Mouse (Mus musculus) limb, embryonic 14.5 days (tissue): ENCODE data around the gene Gna12. TPM values are rescaled to one million over a fixed set of nuclear protein-coding genes. Genes with fewer than 3 reads are reported as not detected.

Experiments
- ATAC-seq: fragments of 200-750 bp; cut with Nextera tagmentation; 2 replicates; pipeline ENCODE4 v1.8.0; 2017; ENCODE audit warnings: low read depth, moderate number of reproducible peaks, moderate TSS enrichment; ENCODE audit not compliant: low FRiP score
- DNase-seq: peaks from one replicate; pipeline ENCODE4 v3.0.0-alpha.2; 2015; ENCODE audit warnings: low spot score
- H3K27ac ChIP-seq: fragments of 300-500 bp; sonication (generic); replicated peaks from 2 replicates; pipeline ENCODE4 v1.5.1; 2014; ENCODE audit warnings: low read depth, mild to moderate bottlenecking, low read length, moderate library complexity, mixed read lengths
- H3K27me3 ChIP-seq: fragments of 300-500 bp; sonication (generic); 2 replicates; pipeline ENCODE4 v1.6.1; 2014; ENCODE audit warnings: low read length, mixed read lengths; ENCODE audit not compliant: control insufficient read depth, insufficient read depth
- H3K36me3 ChIP-seq: fragments of 300-500 bp; sonication (generic); 2 replicates; pipeline ENCODE4 v1.6.1; 2014; ENCODE audit warnings: mild to moderate bottlenecking, low read length, moderate library complexity, mixed read lengths; ENCODE audit not compliant: control insufficient read depth, insufficient read depth
- H3K4me1 ChIP-seq: fragments of 300-500 bp; sonication (generic); 2 replicates; pipeline ENCODE4 v1.6.1; 2014; ENCODE audit warnings: antibody characterized with exemption, low read length, mixed read lengths; ENCODE audit not compliant: control insufficient read depth, insufficient read depth
- H3K4me2 ChIP-seq: fragments of 300-500 bp; sonication (generic); replicated peaks from 2 replicates; pipeline ENCODE4 v1.6.1; 2014; ENCODE audit warnings: low read depth, mild to moderate bottlenecking, low read length, moderate library complexity; ENCODE audit not compliant: severe bottlenecking
- H3K4me3 ChIP-seq: fragments of 300-500 bp; sonication (generic); replicated peaks from 2 replicates; pipeline ENCODE4 v1.5.1; 2014; ENCODE audit warnings: low read length
- H3K9ac ChIP-seq: fragments of 300-500 bp; sonication (generic); 2 replicates; pipeline ENCODE4 v1.6.1; 2014; ENCODE audit warnings: mild to moderate bottlenecking, low read depth, low read length, moderate library complexity; ENCODE audit not compliant: severe bottlenecking
- H3K9me3 ChIP-seq: fragments of 300-500 bp; sonication (generic); 2 replicates; pipeline ENCODE4 v1.6.1; 2016; ENCODE audit warnings: low read length; ENCODE audit not compliant: control insufficient read depth
- POLR2A ChIP-seq: fragments of 200-500 bp; IDR thresholded peaks from 2 replicates; pipeline ENCODE4 v1.8.0; 2012; ENCODE audit warnings: inconsistent platforms, mild to moderate bottlenecking, moderate library complexity, borderline replicate concordance; ENCODE audit not compliant: insufficient read depth, insufficient read length; ENCODE audit errors: extremely low read depth
- WGBS: fragments of 180-500 bp; shearing (Covaris S2); extraction: QIAGEN DNeasy Blood & Tissue Kit; methylation state at CpG from one replicate; pipeline ENCODE4 v1.1.7; 2014; 5-methylcytosine and 5-hydroxymethylcytosine counted together
- polyA plus RNA-seq, 2 experiments: library from polyadenylated mRNA; depleted of rRNA in 1 of 2; stranded (reverse) in 1 of 2; unstranded in 1 of 2; fragments of >200 nt; fragmentation: Nextera tagmentation in 1 of 2; extraction: Ambion mirVana in 1 of 2; gene quantifications; 2 replicates each; pipeline versions ENCODE4 v1.2.1 to v1.2.3; 2012 to 2014

Gna12 gene
- polyA plus RNA-seq (2012; rRNA removed): 63.8 and 91.5 TPM in 2 replicates
- polyA plus RNA-seq (2014; fragmentation: Nextera tagmentation; extraction: Ambion mirVana): 46.7 and 55.5 TPM in 2 replicates

- Histone ChIP-seq H3K27me3 (no peaks in the 10 kb centered on the region), H3K4me3 (peak within 1 kb of the TSS; percentile 69), H3K9me3 (no peaks in the 10 kb centered on the region), H3K4me2 (peak within 1 kb of the TSS; percentile 96), H3K27ac (peak within 1 kb of the TSS; percentile 67), H3K4me1 (peaks cover 27% of the 10 kb centered on the region), H3K9ac (peak within 1 kb of the TSS; percentile 82), H3K36me3 (no peaks in the 10 kb centered on the region)
- TF ChIP-seq POLR2A: no peak
- WGBS: under 1% methylated on average over 35 of the region's 49 CpGs
- ATAC-seq: peak; percentile 99
- DNase-seq: peak; percentile 100
These were observed at the start of gene Gna12 for GRCm38 (mm10) chr5:140830314-140831063. Gene Gna12 (minus strand): TSS chr5:140830431.

GRCm38 (mm10) chr5:140878644-140879043 lies 48.4 kb upstream of the Gna12 start:
- no peak for ATAC-seq
- DNase-seq: no peak

GRCm38 (mm10) chr5:140873736-140874307 lies 43.6 kb upstream of the Gna12 start:
- no peak for ATAC-seq
- H3K27me3 ChIP-seq: no peaks in the 10 kb centered on the region; the same call in 1 of the 2 replicates
- H3K9me3 ChIP-seq: no peaks in the 10 kb centered on the region
- H3K9ac ChIP-seq: no peak overlapping the region
- H3K36me3 ChIP-seq: no peaks in the 10 kb centered on the region
- H3K4me2 ChIP-seq: no peak overlapping the region; the same call in 1 of the 2 replicates
- DNase-seq: no peak
- WGBS: 67% methylated on average over 6 of the region's 6 CpGs
- no peak overlapping the region for H3K4me3 ChIP-seq
- peaks cover 23% of the 10 kb centered on the region for H3K4me1 ChIP-seq
- no peak for TF ChIP-seq POLR2A
- no peak overlapping the region for H3K27ac ChIP-seq

More at GRCm38 (mm10) chr5:140878644-140879043, 48.4 kb upstream of the Gna12 start:
- 65% methylated on average over 6 of the region's 6 CpGs for WGBS
- Histone ChIP-seq H3K4me2 (no peak overlapping the region), H3K27me3 (no peaks in the 10 kb centered on the region), H3K9ac (no peak overlapping the region), H3K4me3 (no peak overlapping the region), H3K36me3 (no peaks in the 10 kb centered on the region), H3K9me3 (no peaks in the 10 kb centered on the region), H3K27ac (no peak overlapping the region), H3K4me1 (no peaks in the 10 kb centered on the region)
- no peak for TF ChIP-seq POLR2A

DNA sequence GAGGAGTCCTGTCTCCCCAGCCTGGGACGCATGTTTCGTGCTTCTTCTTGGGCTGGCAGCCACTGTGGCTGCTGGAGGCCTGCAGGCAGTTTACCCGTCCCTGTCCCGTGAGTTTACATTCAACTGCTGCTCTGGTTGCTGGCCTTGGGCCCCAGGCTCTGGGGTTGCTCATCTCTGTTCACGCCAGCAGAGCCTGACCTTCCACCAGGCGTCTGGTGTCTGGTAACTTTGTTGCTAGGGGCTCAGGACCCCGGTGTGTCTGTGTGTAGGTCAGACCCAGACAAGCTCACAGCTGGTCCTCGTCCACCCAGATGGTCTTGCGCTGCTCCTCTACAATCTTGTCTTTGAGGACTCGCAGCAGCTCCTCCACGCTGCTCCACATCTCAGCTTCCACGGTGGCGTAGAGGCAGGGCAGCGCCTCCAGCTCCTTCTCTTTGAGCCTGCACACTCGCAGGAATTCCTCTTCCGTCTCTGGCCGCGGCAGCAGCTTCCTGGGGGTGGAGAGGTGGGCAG lies 42.9 kb upstream of the Gna12 start:
- H3K27ac ChIP-seq: no peak overlapping the region
- no peak for DNase-seq
- TF ChIP-seq POLR2A: no peak
- no peaks in the 10 kb centered on the region for H3K36me3 ChIP-seq
- peak overlapping the region; percentile 18; the same call in 1 of the 2 replicates for H3K4me2 ChIP-seq
- peaks cover 23% of the 10 kb centered on the region for H3K4me1 ChIP-seq
- 8% methylated on average over 18 of the region's 18 CpGs for WGBS
- H3K4me3 ChIP-seq: no peak overlapping the region
- H3K9ac ChIP-seq: no peak overlapping the region
- H3K9me3 ChIP-seq: no peaks in the 10 kb centered on the region
- no peaks in the 10 kb centered on the region; the same call in 1 of the 2 replicates for H3K27me3 ChIP-seq
- peak; percentile 45 for ATAC-seq

DNA sequence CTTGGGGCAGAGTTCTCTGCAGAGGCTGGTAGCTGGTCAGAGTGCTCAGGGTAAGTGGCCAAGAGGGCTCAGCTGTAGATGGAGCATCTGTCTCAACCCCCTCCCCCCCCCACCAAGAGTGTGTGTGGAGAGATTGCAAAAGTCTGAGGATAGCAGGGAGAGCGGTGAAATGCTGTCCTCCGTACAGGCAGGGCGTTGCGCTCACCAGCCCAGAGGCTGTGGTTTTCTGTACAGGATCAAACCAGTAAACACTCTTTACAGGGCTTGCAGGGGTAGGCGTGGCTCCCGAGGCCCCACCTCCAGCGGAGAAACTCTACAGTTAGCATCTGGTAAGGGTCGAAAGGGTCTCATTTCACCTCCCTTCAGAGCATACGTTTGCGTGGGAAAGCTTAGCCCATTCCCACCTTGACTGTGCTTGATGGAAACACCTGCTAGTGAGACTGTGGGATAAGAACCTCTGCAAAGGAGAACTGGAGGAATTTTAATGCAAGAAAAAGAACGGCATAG lies 42.4 kb upstream of the Gna12 start:
- H3K9ac ChIP-seq: no peak overlapping the region
- WGBS: 6% methylated on average over 11 of the region's 11 CpGs
- no peaks in the 10 kb centered on the region for H3K36me3 ChIP-seq
- no peak overlapping the region for H3K27ac ChIP-seq
- ATAC-seq (peak; percentile 64), DNase-seq (no peak)
- no peak overlapping the region for H3K4me3 ChIP-seq
- no peaks in the 10 kb centered on the region; the same call in 1 of the 2 replicates for H3K27me3 ChIP-seq
- no peaks in the 10 kb centered on the region for H3K9me3 ChIP-seq
- no peak for TF ChIP-seq POLR2A
- H3K4me2 ChIP-seq: peak overlapping the region; percentile 18; the same call in 1 of the 2 replicates
- H3K4me1 ChIP-seq: peaks cover 23% of the 10 kb centered on the region
